Mouse (Mus musculus) adrenal gland, postnatal 4 days (tissue): Measurements from ENCODE around the gene Gdpd5. TPM values are rescaled to one million over a fixed set of nuclear protein-coding genes. Genes with fewer than 3 reads are reported as not detected.

Experiments used
- DNase-seq, 2 experiments: peaks; one replicate each; pipeline ENCODE4 v3.0.0; 2021 to 2022; ENCODE audit warnings: low spot score in 2 of 2, mixed read lengths in 2 of 2
- total RNA-seq, 2 experiments: library from RNA; stranded (reverse); gene quantifications; 2 replicates each; pipeline ENCODE4 v1.2.3; 2021

Gene Gdpd5
- total RNA-seq, 2 experiments from 2014 or later, result 18.4 to 23.4 TPM

DNA sequence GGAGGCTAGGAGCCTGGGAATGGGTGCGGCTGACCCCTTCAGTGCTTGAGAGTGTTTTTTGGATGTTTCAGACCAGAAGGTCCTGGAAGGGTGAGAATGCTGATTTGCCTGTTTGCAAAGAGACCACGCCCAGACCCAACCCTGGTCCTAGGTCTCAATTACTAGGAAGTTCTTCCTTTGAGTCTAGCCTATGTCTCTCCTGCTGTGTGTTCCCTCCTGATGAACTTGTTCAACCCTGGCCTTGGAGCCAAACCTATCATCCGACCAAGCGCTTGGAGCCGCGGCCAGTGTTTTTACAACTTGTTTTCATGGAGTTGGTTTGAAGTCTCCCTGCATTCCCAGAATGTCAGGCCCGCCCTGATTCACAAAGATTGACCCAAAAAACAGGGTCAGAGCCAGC, 22.0 kb downstream of the Gdpd5 start:
- no peak for DNase-seq

DNA sequence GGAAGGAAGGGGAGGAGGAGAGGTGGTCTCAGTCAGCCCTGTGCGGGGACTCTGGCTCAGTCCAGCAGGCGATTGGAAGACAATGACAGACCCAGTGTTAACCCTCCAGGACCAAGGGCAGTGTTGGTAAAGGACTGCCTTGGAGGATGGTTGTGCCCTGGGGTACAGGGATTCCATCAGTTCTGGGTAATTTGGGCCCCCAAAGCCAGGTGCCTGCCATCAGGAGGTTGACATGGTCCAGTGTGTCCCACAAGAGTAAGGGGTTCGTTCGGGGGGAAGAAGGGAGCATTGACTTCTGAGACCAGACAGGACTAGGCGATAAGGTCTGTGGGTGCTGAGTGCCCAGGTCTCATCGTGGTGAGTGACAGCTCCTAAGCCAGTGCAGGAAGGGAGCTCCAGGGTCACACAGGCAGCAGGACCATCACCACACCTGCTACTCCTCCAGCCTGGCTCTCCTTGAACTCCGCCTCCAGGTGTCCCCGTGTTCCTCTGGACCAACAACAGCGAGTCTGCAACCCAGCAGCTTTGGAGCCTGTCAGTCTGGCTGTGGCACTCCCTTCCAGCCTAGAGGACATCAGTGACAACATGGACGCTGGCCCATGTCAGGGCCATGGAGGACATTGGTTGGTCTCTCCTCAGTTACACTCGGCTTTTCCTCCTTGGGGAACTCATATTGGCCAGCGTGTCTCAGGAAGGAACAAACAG, 23.0 kb downstream of the Gdpd5 start:
- DNase-seq, result no peak

DNA sequence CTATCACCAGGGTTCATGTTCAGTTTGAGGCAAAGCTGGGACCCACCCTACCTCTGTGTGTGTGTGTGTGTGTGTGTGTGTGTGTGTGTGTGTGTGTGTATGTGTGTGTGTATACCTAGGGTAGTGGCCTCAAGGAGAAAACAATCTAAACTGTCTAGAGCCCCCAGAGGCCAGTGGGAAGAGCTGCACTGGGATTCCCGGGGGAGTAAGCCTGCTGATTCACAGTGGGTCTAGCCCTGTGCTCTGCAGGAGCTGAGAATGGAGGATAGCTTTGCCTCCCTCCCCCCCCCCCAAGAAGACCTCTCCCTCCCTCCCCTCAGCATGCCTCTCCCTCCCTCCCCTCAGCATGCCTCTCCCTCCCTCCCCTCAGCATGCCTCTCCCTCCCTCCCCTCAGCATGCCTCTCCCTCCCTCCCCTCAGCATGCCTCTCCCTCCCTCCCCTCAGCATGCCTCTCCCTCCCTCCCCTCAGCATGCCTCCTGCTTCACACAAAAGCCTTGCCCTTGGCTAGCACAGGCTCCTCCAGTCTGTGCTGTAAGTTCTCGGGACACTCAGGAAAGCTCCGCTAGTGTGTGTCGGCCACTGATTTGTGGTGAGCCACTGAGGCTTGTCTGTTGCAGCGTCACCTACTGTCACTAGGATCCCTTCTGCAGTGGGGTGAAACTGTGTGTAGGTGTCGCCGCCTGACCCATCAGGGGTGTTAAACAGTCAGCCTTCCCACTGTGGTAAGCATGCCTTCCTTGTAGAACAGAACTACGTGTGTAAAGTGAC, 24.4 kb downstream of the Gdpd5 start:
- DNase-seq, result no peak

DNA sequence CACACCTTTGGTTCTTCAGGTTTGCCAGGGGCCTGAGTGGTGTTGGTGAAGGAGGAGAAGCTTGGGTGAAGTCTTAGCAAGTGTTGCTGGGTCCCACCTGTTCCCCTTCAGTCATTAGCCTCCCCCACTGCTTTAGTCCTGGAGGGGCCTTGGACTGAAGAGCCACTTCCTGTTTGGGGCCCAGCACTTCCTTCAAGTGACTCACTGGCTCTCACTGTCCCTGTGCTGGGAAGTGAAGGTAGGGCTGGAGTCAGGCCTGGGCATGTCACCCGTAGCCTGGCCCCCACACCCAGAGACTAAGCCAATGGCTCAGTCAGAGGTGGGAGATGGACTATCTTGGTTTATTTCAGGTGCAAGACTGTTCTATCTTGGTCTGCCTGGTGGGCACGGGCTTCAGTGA, 26.4 kb downstream of the Gdpd5 start:
- no peak for DNase-seq

DNA sequence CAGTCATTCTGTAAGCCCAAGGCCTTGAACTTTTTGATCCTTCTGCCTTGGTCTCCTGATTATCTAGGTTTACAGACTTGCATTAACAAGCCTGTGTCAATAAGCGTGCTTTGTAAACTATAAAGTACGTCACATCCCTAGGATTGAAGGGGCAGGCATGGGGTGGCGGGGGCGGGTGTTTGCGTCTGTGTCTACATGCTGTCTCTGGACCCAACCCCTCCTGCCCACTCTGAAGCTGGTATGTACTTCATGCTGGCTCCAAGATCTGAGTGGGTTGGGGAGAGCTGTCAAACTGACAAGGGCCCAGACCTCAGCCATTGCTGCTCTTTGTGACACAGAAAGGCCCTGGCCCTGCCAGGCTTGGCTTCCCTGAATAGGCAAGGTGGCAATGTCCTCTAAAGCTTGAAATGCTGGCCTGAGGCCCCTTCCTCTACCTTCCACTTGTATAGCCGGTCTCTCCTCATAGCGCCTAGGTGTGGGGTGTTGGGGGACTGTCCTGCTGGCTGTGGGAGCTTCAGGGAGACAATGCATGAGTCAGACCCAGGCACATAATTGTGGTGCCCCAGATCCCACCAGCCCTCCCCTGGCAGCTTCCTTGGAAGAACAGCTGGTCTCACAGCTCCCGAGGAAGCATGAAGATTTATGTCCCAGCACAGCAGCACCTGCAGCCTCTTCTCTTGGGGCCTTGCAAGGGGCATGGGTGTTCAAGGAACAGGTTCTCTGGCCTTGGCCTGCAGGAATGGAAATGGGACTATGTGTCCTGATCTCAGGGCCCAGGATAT, 28.4 kb downstream of the Gdpd5 start:
- no peak for DNase-seq

DNA sequence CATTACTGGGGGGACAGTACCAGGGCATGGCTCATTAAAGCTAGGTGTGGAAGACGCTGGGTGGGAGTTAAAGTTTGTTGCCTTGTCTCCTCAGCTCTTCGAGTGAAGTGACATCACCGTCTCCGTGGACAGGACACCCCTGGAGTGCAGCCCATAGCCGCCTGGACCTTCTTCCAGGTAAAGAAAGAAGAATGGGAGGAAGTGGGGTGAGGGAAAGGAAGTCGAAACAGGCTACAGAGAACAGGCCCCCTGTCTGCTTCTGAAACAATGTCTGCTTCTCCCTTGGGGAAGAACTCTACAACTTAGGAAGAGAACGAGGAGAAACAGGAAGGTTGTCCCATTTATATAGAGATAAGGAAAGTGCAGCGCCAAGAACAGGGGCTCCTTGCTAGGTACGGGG, 29.1 kb downstream of the Gdpd5 start:
- no peak for DNase-seq

DNA sequence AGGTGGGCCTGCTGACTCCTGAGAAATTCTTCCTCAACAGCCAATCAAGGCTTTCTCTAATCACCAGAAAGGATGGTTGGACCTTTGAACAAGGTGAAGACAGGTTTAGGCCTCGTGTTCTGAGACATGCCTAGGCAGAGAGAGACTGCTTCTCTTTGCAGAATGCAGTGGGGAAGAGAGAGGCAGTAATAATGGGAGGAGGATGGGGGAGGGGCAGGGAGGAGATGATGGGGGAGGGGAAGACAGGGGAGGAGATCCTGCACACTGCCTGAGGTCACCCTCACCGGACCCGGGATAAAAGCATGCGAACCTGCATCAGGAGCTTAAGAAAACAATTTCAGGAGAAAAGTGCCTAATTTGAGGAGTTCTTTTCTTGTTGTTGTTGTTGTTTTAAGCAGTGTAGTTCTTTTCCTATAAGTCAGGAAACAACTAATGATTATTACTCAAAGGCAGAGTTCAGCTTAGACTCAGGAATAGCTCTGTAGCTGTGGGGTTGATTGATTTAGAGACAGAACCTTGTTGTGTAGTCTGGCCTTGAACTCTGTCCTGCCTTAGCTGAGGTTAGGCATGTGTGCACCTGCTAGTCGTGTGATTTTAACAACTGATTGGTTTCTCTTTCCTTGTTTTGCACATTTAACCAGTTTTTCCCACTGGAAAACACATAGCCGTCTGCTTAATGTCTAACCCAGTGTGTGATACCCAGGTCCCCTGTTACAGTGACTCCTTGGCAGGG, 30.0 kb downstream of the Gdpd5 start:
- no peak for DNase-seq

DNA sequence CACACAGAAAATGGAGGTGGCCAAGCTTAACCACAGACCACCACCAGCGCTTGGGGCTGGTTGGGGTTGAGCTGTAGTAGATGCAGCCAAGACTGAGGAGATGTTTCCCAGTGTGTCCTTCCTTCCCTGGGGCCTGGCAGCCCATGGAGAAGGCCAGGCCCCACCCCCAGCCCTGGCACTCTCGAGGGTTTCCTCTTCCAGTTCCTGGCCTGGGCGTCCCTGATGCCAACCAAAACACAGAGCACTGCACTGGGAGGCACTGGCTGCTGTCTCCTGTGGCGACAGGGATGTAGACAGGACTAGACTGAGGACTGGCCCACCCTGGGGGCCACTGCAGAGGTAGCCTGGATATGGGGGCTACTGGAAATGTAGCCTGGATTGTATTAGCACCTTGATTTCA, 33.8 kb downstream of the Gdpd5 start:
- no peak for DNase-seq

DNA sequence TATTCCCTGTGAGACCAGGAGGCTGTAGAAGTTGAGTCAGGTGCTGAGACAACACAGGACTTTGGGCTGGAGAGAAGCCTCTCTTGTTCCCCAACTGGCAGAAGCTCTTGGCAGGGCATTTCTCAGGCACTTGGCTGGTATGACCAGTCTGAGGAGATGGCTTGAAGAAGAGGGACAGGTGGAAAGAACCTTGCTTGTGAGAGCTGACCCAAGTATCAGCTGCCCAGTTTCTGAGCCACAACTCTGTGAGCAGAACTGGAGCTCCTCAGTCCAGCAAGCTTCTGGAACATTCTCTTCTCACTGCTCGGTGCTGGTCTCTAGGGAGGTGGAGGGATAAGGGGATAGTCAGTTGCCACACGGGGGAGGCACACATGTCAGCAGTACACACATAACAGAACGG, 38.1 kb downstream of the Gdpd5 start:
- no peak for DNase-seq

DNA sequence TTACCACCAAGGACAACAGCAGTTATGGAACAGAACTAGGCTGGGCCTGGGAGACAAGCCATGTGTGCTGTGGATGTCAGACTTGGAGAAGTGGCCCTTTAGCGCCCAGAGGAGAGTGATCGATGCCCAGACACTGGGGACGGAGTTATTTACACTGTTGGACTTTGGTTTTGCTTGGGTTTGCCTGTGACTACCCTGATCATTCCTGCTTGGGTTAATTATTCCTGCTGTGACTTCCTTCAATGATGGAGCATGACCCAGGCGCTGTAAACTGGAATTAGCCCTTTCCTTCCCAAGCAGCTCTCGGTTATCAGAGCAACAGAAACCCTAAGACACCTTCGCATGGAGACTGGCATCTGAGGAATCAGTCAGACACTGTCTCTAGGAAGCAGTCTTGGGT, 39.8 kb downstream of the Gdpd5 start:
- DNase-seq, result no peak

DNA sequence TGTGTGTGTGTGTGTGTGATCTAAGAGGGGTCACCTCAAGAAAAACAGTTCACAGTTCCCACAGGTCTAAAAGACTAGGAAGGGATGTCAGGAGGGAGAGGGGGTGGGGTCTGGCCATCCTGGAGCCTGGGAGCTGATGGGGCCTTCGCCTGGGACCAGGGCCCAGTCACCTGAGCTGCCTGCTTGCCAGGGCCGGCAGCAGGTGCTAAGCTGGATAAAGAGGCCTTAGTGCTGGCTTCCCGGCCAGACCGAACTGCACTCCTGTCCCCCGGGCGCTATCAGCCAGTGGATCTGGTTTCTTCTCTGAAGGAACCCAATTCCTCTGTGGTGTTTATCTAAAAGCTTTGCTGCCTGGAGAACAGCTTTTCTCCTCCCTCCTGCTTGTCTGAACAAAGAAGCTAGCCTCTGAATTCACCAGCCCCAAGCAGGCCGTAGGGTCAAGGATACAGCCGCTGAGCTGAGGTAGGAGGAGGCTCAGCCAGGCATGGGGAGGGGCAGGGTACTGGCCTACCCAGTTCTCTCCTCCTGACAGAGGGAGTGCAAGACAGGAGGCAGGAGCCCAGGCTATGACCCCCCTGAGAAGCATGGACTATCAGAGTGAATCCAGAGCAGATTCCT, 43.4 kb downstream of the Gdpd5 start:
- DNase-seq, result no peak

DNA sequence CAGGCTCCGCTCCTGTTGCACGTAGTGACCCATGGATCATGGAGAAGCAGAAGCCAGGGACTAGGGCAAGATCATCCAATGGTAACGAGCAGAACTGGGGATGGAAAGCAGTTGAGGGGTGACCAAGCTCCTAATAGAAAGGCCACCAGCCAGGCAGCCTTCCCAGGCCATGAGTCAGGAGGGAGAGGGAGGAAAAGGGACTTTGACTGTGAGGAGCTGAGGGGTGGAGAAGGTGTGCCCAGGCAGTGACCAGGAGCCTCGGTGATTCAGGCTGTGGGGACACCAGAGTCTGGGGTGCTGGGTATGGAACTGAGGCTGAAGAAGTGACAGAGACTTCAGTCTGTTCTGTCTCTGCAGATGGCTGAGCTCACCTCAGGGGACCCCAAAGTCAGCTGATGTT, 44.5 kb downstream of the Gdpd5 start:
- DNase-seq, result no peak

DNA sequence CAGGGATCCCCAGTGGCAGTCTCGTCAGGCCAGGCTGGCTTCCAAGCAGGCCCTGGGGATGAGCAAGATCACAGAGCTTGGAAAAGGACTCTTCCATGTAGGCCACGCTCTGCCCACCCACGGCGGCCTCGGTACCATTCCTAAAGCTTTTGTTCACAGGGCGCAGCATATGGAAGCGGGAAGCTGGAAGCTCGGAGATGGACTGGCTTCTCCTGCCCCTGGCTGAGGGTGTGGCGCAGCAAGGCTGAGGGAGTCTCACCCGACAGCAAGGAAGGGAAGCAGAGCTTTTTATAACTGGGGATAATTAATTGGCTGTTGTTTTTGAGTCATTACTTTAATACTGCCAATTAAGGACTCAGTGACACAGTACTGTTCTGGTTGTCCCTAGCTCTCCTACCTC, 45.8 kb downstream of the Gdpd5 start:
- DNase-seq, result no peak

DNA sequence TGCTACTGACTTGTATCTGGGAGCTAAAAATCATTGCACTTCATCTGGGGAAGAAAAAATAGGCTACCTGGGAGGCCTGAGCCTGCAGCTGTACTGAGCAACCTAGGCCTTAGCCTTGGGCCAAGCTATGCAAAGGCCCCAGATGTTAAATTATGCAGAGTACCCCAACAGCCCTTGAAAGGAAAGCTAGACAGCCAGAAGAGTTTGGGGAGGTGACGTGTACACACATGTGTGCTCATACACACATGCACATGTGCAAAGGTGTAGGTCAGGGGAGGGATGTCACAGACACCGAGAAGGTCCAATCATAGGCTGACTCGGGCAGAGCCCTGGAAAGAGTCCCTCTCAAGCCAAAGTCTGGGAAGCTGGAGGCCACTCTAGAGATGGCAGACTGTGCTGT, 46.8 kb downstream of the Gdpd5 start:
- DNase-seq, result no peak

DNA sequence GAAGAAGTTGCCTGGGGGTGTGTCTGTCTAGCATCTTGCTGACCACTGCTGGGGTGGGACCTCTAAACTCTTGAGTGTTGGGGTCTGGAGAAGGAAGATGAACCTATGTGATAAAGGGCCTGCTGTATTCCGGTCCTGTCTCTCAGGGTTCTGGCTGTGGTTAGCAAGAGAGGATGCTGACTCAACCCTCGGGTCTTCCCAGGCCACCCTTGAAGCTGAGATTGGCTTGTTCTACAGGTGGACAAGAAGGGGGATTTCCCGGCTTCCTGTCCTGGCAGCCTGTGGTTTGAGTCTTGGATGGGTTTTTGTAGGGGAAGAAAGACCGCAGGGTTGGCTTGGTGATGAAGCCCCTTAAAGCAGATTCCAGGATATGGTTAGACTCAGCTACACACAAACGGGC, 47.6 kb downstream of the Gdpd5 start:
- DNase-seq, result no peak

DNA sequence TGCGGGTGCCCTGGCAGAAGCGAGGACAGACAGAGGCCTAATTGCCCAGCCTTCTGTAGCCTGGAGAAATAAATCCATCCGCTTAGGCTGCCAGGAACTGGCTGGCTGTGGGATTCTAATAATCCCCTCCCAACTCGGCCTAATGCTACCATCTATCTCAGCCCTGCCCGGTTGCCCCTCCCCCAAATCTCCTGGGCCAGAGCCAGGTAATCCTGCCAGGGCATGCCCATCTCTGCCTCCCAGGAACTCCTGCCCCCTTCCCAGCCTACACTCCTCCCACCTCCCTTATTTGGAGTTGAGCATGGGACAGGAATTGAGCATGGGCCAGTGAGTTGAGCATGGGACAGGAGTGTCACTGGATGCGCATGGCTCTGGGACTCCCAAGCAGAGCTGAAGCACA, 48.6 kb downstream of the Gdpd5 start:
- no peak for DNase-seq

DNA sequence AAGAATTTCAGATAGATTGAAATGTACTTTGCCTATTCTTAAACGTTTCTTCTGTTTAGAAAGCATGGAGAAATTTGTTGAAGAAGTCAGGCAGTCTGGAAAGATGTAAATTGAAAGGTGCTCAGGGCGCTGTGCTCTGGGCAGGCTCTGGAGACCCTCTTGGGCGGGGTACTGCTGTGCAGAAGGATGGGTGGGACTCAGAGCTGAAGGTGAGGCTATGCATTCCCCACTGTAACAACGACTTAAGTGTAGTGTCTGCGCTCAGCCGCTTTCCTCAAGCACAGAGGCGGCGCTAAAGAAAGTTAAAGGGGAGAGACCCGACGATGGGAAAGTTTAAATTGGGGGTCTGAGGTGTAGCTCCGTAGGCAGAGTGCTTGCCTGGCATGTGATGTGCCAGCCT, 49.0 kb downstream of the Gdpd5 start:
- no peak for DNase-seq

DNA sequence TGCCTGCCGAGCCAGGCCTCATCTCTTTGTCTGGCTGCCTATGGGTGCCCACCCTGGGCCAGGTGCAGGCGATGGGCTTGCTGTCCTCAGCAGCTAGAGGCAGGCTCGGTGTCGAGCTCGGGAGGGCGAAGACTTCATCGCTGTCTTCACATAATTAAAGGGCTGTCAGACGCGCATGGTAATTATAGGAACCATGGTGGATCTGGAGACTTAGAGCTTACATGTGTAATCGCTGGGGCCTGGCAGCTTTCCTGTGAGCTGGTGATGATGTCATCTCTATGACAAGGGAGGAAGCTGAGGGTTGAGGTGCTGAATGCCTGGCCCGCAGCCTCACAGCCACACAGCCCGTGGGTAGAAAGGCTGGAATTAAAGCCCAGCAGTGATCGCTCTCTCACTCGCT, 51.0 kb downstream of the Gdpd5 start:
- DNase-seq, result no peak

DNA sequence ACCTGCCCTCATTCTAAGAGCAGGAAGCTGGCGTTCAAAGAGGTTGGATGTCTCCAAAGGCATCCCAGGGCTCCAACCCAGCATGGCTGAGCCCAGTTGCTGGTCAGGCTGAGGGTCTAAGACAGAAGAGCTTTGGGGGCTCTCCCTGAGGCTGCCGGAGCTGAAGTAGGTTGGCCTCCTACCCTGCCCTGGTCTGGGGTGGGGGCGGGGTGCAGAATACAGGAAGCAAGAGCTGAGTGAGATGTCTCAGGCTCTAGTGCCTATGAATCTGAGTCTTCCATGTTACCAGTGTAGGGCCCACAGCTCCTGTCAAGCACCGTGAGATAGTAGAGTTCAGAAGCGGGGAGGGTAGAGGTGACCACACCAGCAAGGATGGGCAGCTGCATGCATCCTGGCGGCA, 51.6 kb downstream of the Gdpd5 start:
- DNase-seq, result no peak

DNA sequence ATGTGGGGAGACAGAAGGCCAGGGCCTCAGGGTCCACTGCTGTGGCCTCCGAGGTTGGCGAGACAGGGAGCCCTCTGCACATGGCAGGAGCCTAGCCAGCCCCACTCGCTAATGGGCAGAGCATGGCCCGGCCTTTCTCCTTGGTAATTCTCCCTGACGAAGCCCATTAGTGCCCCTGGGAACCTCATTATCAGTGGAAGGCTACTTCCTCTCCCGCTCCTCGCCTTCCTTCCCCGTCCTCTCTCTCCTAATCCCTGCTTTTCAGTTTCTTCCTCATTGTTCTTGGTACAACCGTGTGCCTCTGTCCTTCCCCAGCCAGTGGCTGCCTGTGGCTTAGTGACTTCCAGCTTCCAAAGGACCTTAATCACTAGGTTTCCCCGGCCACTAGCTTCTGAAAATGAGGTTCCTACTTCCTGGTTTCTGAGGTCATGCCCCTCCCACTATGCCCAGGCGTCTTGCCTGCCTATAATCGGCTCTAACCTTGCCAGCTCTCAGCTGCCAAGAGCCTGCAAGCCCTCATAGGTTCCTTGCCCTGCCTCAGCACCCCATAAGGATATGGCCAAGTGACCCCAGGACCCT, 53.5 kb downstream of the Gdpd5 start:
- no peak for DNase-seq

DNA sequence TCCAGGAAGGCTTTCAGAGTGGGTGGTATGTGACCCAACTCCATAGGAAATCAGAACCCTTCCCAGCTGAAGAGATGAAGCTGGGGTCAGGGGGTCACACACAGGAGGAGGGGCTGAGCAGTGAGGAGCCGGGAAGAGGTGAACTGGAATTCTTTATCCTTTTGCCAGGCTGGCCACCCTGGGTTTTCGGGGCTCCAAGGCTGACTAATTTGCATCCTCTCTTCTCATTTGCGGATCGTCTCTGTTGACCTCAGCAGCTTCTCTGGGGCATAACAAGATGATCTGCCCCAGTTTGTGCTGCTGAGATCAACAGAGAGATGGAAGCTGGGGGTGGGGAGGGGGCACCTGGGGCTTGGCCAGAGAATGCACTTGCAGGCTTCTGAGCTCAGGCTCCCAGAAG, 55.3 kb downstream of the Gdpd5 start:
- no peak for DNase-seq
